Mouse (Mus musculus): ENCODE data around the gene Dnajc11. TPM values are rescaled to one million over a fixed set of nuclear protein-coding genes. Genes with fewer than 3 reads are reported as not detected.
A peak's percentile ranks its signal among the peaks of the same experiment; 100 is the strongest.

The Dnajc11 gene
- polyA plus RNA-seq, 1 experiment from 2014 or later, result 57.8 TPM

- peaks cover 28% of the 10 kb centered on the region for H3K4me1 ChIP-seq (ENCODE audit: control insufficient read depth, insufficient read depth, low read length)
- H3K36me3 ChIP-seq (ENCODE audit: control insufficient read depth, insufficient read depth, low read length), result peaks cover 16% of the 10 kb centered on the region
- H3K4me2 ChIP-seq, result peak overlapping the region; percentile 84
- peak overlapping the region; percentile 78; the same call in 1 of the 2 replicates for H3K27ac ChIP-seq (ENCODE audit: low read depth, low read length)
- peak overlapping the region; percentile 92 for H3K4me3 ChIP-seq (ENCODE audit: low read depth, low read length)
- WGBS (ENCODE audit: insufficient replicate concordance), result 28% methylated on average over 10 of the region's 10 CpGs
- ATAC-seq (replicated peaks; ENCODE audit: insufficient number of reproducible peaks, low FRiP score, low TSS enrichment), result no peak
- H3K9ac ChIP-seq (ENCODE audit: low read depth, low read length), result peak overlapping the region; percentile 97
- no peaks in the 10 kb centered on the region for H3K27me3 ChIP-seq (ENCODE audit: control insufficient read depth, insufficient read depth, low read length)
- no peaks in the 10 kb centered on the region for H3K9me3 ChIP-seq (replicated peaks; ENCODE audit: control insufficient read depth, low read length)
These were observed 54.5 kb downstream of the Dnajc11 start for GRCm38 (mm10) chr4:151988014-151988341.

- Histone ChIP-seq H3K9ac (ENCODE audit: low read depth, low read length) (peak within 1 kb of the TSS; percentile 97), H3K4me2 (peak within 1 kb of the TSS; percentile 84), H3K27me3 (ENCODE audit: control insufficient read depth, insufficient read depth, low read length) (no peaks in the 10 kb centered on the region), H3K9me3 (replicated peaks; ENCODE audit: control insufficient read depth, low read length) (no peaks in the 10 kb centered on the region), H3K4me3 (ENCODE audit: low read depth, low read length) (peak within 1 kb of the TSS; percentile 92), H3K36me3 (ENCODE audit: control insufficient read depth, insufficient read depth, low read length) (peaks cover 16% of the 10 kb centered on the region), H3K4me1 (ENCODE audit: control insufficient read depth, insufficient read depth, low read length) (peaks cover 28% of the 10 kb centered on the region), H3K27ac (ENCODE audit: low read depth, low read length) (peak within 1 kb of the TSS; percentile 78)
- peak; percentile 62 for ATAC-seq (replicated peaks; ENCODE audit: insufficient number of reproducible peaks, low FRiP score, low TSS enrichment)
- 1% methylated on average over 49 of the region's 54 CpGs for WGBS (ENCODE audit: insufficient replicate concordance)
These were observed 55.0 kb downstream of the Dnajc11 start, which contains the start of gene Thap3 for GRCm38 (mm10) chr4:151988342-151989109. Thap3 (minus strand) TSS chr4:151988997.

GRCm38 (mm10) chr4:151989110-151989488, 55.6 kb downstream of the Dnajc11 start:
- H3K9me3 ChIP-seq (replicated peaks; ENCODE audit: control insufficient read depth, low read length), result no peaks in the 10 kb centered on the region
- peaks cover 16% of the 10 kb centered on the region for H3K36me3 ChIP-seq (ENCODE audit: control insufficient read depth, insufficient read depth, low read length)
- H3K4me1 ChIP-seq (ENCODE audit: control insufficient read depth, insufficient read depth, low read length), result peaks cover 28% of the 10 kb centered on the region
- no peak overlapping the region for H3K9ac ChIP-seq (ENCODE audit: low read depth, low read length)
- peak overlapping the region; percentile 84 for H3K4me2 ChIP-seq
- H3K27me3 ChIP-seq (ENCODE audit: control insufficient read depth, insufficient read depth, low read length), result no peaks in the 10 kb centered on the region
- no peak for ATAC-seq (replicated peaks; ENCODE audit: insufficient number of reproducible peaks, low FRiP score, low TSS enrichment)
- H3K4me3 ChIP-seq (ENCODE audit: low read depth, low read length), result peak overlapping the region; percentile 92
- WGBS (ENCODE audit: insufficient replicate concordance), result 33% methylated on average over 6 of the region's 6 CpGs
- peak overlapping the region; percentile 78 for H3K27ac ChIP-seq (ENCODE audit: low read depth, low read length)

- WGBS (ENCODE audit: insufficient replicate concordance), result 83% methylated on average over 9 of the region's 9 CpGs
- no peak overlapping the region for H3K27ac ChIP-seq (ENCODE audit: low read depth, low read length)
- no peak for ATAC-seq (replicated peaks; ENCODE audit: insufficient number of reproducible peaks, low FRiP score, low TSS enrichment)
- no peak overlapping the region for H3K4me3 ChIP-seq (ENCODE audit: low read depth, low read length)
- H3K4me2 ChIP-seq, result no peak overlapping the region
- no peaks in the 10 kb centered on the region for H3K27me3 ChIP-seq (ENCODE audit: control insufficient read depth, insufficient read depth, low read length)
- peaks cover 16% of the 10 kb centered on the region for H3K36me3 ChIP-seq (ENCODE audit: control insufficient read depth, insufficient read depth, low read length)
- peaks cover 23% of the 10 kb centered on the region for H3K4me1 ChIP-seq (ENCODE audit: control insufficient read depth, insufficient read depth, low read length)
- H3K9me3 ChIP-seq (replicated peaks; ENCODE audit: control insufficient read depth, low read length), result no peaks in the 10 kb centered on the region
- no peak overlapping the region for H3K9ac ChIP-seq (ENCODE audit: low read depth, low read length)
These were observed 58.6 kb downstream of the Dnajc11 start for GRCm38 (mm10) chr4:151992091-151992490.

GRCm38 (mm10) chr4:151993035-151993434, 59.5 kb downstream of the Dnajc11 start:
- Histone ChIP-seq H3K4me3 (ENCODE audit: low read depth, low read length) (no peak overlapping the region), H3K9me3 (replicated peaks; ENCODE audit: control insufficient read depth, low read length) (no peaks in the 10 kb centered on the region), H3K27ac (ENCODE audit: low read depth, low read length) (no peak overlapping the region), H3K4me2 (peak overlapping the region; percentile 4; the same call in 1 of the 2 replicates), H3K4me1 (ENCODE audit: control insufficient read depth, insufficient read depth, low read length) (peaks cover 21% of the 10 kb centered on the region), H3K36me3 (ENCODE audit: control insufficient read depth, insufficient read depth, low read length) (peaks cover 16% of the 10 kb centered on the region), H3K9ac (ENCODE audit: low read depth, low read length) (no peak overlapping the region), H3K27me3 (ENCODE audit: control insufficient read depth, insufficient read depth, low read length) (no peaks in the 10 kb centered on the region)
- WGBS (ENCODE audit: insufficient replicate concordance), result 80% methylated on average over 6 of the region's 6 CpGs
- no peak for ATAC-seq (replicated peaks; ENCODE audit: insufficient number of reproducible peaks, low FRiP score, low TSS enrichment)

- ATAC-seq (replicated peaks; ENCODE audit: insufficient number of reproducible peaks, low FRiP score, low TSS enrichment), result no peak
- peak overlapping the region; percentile 89 for H3K27ac ChIP-seq (ENCODE audit: low read depth, low read length)
- H3K4me2 ChIP-seq, result peak overlapping the region; percentile 95
- no peaks in the 10 kb centered on the region for H3K9me3 ChIP-seq (replicated peaks; ENCODE audit: control insufficient read depth, low read length)
- peaks cover 12% of the 10 kb centered on the region for H3K4me1 ChIP-seq (ENCODE audit: control insufficient read depth, insufficient read depth, low read length)
- whole genome bisulfite sequencing (ENCODE audit: insufficient replicate concordance), result 1% methylated on average over 60 of the region's 61 CpGs
- H3K4me3 ChIP-seq (ENCODE audit: low read depth, low read length), result peak overlapping the region; percentile 100
- H3K27me3 ChIP-seq (ENCODE audit: control insufficient read depth, insufficient read depth, low read length), result no peaks in the 10 kb centered on the region
- H3K36me3 ChIP-seq (ENCODE audit: control insufficient read depth, insufficient read depth, low read length), result peaks cover 16% of the 10 kb centered on the region
- H3K9ac ChIP-seq (ENCODE audit: low read depth, low read length), result peak overlapping the region; percentile 97
These were observed 61.0 kb downstream of the Dnajc11 start for GRCm38 (mm10) chr4:151994228-151995171.

GRCm38 (mm10) chr4:151995371-151996172, 62.1 kb downstream of the Dnajc11 start:
- Histone ChIP-seq H3K27me3 (ENCODE audit: control insufficient read depth, insufficient read depth, low read length) (no peaks in the 10 kb centered on the region), H3K9me3 (replicated peaks; ENCODE audit: control insufficient read depth, low read length) (no peaks in the 10 kb centered on the region), H3K27ac (ENCODE audit: low read depth, low read length) (peak overlapping the region; percentile 89), H3K9ac (ENCODE audit: low read depth, low read length) (peak overlapping the region; percentile 97), H3K4me3 (ENCODE audit: low read depth, low read length) (peak overlapping the region; percentile 100), H3K4me1 (ENCODE audit: control insufficient read depth, insufficient read depth, low read length) (peaks cover 12% of the 10 kb centered on the region), H3K36me3 (ENCODE audit: control insufficient read depth, insufficient read depth, low read length) (peaks cover 13% of the 10 kb centered on the region), H3K4me2 (peak overlapping the region; percentile 95)
- WGBS (ENCODE audit: insufficient replicate concordance), result under 1% methylated on average over 60 of the region's 111 CpGs
- peak; percentile 15 for ATAC-seq (replicated peaks; ENCODE audit: insufficient number of reproducible peaks, low FRiP score, low TSS enrichment)

Measured in heart, embryonic 11.5 days (tissue).